Mouse (Mus musculus) mouse embryonic stem cell (cell line): ENCODE data around the gene Pea15a.

Experiments used
- in situ Hi-C, 2 experiments: fragments of 300-500 bp; cut with MboI; formaldehyde crosslinking; loops; 1 replicate in 1 of 2; 3 replicates in 1 of 2; pipeline ENCODE4 v1.14.3; 2019 to 2020; ENCODE audit warnings: low sequenced_read_pairs in 2 of 2, low pct_unique_long_range_greater_than_20kb in 1 of 2, mixed read lengths in 1 of 2; ENCODE audit not compliant: unreplicated experiment in 1 of 2

The Pea15a gene

DNA sequence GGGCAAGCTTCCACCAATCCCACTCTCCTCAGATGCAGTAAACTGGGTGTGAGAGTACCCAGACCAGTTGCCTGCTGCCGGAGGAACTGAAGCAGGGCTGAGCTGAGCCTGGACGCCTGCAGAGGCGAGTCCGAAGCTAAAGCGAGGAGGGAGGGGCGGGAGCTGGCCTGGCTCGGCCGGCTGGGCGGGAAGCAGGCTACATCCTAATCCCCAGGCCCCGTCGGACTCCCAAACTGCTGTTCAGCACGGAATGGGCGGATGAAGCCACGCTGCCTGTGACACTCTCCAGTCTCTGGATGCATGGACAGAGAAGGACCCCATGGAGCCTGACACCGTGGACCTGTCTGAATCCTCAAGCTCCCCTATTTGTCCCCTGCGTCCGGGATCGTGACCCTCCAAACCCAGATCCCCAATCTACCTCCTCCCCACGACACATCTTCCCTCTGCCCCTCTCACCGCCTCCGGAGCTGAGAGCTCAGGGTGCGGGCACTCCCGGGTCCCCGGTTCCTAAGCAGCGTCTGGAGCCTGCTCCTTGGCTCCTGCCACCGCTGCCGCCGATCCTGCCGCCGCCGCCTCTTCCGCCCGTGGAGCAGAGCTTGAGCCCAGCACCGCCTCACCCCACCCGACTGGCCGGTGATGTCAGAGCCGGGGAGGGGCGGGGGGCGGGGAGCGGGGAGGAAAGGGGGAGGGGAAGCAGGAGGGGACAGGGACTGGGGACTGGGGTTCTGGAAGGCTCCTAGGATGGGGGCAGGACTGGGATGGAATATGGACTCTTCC is at the start of gene Pea15a:
Pea15a (minus strand) TSS at position 664 of the 777 bp plus-strand sequence.
- in situ Hi-C loops: no loop called here

DNA sequence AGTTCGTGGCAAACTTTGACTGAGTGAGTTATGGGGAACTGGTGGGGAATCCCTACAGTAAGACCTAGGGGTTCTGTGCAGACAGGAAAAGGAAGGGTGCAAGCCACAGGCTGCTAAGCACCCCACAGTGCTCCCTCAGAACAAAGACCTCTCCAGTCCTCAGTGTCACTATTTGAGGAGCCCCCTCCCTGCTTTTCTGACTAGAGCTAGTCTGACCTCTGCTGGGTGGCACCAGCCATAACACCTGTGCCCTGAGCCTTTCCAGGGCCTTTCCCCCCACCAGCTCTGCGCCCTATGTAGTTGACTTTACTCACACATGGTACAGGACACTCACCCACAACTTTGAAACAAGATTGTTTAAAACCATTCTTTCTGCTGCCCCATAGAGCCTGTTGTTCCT is 41.1 kb upstream of the Pea15a start:
- in situ Hi-C loops: loop anchor here in 1 of 2 experiments (25.0 kb wide), 1 partner anchor 435 kb away; no protein-coding TSS in a partner anchor

GRCm38 (mm10) chr1:172247216-172247615 is 40.6 kb upstream of the Pea15a start:
- in situ Hi-C loops: loop anchor here in 1 of 2 experiments (25.0 kb wide), 1 partner anchor 435 kb away; no protein-coding TSS in a partner anchor

DNA sequence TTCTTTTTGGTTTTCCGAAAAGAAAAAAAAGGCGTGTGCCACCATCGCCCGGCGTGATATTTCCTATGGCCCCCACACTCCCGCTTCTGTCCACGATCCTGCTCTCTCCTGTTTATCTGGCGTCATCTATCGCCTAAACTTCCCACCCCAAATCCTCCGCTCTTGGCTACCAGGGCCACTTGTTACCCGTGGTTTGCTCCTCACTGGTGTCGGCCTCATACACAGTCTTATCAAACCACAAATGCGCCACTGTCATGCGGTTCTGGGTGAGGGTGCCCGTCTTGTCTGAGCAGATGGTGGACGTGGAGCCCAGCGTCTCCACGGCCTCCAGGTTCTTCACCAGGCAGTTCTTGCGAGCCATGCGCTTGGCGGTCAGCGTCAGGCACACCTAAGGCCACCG is 38.0 kb upstream of the Pea15a start:
- in situ Hi-C loops: loop anchor here in 1 of 2 experiments (25.0 kb wide), 1 partner anchor 432 kb away; no protein-coding TSS in a partner anchor

GRCm38 (mm10) chr1:172243547-172244205 is 37.1 kb upstream of the Pea15a start:
- in situ Hi-C loops: loop anchor here in 1 of 2 experiments (25.0 kb wide), 1 partner anchor 431 kb away; no protein-coding TSS in a partner anchor

GRCm38 (mm10) chr1:172242401-172242800 is 35.8 kb upstream of the Pea15a start:
- in situ Hi-C loops: loop anchor here in 1 of 2 experiments (25.0 kb wide), 1 partner anchor 430 kb away; no protein-coding TSS in a partner anchor

- in situ Hi-C loops: loop anchor here in 1 of 2 experiments (25.0 kb wide), 1 partner anchor 429 kb away; no protein-coding TSS in a partner anchor
Observed at GRCm38 (mm10) chr1:172240945-172241708, 34.5 kb upstream of the Pea15a start.

- in situ Hi-C loops: loop anchor here in 1 of 2 experiments (25.0 kb wide), 1 partner anchor 417 kb away; no protein-coding TSS in a partner anchor
Observed at GRCm38 (mm10) chr1:172229215-172229614, 22.6 kb upstream of the Pea15a start.

GRCm38 (mm10) chr1:172228209-172228608 is 21.6 kb upstream of the Pea15a start:
- in situ Hi-C loops: loop anchor here in 1 of 2 experiments (25.0 kb wide), 1 partner anchor 416 kb away; no protein-coding TSS in a partner anchor

DNA sequence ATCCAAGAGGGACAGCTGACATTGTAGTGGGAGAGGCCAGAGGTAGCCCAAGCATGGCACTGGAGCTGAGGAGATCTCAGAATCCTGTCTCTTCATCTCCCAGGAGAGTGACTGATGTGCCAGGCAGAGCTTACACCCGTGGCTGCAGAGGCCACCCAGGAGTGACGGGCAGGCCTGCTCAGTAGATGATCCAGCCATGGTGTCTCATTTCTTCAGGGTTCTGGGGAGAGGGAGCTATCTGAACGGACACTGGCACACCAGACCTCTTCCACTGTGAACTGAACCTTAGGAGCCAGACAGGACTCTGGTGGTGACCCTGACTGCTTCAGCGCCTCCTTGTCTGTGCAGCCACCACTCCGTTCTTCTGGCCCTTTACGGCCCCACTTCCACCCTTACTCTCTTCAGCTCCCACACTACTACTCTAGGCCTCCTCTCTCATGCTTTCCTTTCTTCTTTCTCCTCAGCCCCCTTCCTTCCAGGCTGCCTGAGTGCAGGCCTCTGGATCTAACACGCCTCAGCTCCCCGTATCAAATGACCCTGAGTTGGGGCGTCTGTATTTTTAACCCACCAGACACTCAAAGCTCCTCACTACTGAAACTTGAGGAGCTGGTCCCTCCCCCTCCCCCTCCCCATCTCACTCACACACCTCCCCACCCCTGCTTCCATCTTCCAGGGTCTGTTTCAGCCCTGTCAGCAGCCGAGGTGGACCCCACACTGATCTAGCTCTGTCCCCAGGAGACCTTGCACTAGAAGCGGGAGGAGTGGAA is 14.9 kb upstream of the Pea15a start:
- in situ Hi-C loops: no loop called here

DNA sequence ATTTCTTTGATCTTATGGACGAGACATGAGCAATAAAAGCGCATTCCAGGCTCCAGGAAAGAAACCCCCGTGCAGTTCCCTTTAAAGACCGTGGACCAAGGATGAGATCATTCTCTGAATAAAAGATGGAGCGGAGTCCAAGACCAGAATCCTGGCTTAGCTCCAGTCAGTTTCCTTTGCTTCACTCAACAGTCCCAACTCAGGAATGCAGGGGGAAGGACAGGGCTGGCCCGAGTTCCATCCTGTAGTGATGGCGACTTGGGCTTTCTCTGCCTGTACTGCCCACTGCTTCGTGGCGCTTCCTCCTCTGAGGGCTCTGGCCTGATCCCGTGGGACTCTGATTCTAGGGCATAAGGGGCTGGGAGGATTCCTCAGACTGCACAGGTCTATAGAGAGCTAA is 13.8 kb upstream of the Pea15a start:
- in situ Hi-C loops: no loop called here

DNA sequence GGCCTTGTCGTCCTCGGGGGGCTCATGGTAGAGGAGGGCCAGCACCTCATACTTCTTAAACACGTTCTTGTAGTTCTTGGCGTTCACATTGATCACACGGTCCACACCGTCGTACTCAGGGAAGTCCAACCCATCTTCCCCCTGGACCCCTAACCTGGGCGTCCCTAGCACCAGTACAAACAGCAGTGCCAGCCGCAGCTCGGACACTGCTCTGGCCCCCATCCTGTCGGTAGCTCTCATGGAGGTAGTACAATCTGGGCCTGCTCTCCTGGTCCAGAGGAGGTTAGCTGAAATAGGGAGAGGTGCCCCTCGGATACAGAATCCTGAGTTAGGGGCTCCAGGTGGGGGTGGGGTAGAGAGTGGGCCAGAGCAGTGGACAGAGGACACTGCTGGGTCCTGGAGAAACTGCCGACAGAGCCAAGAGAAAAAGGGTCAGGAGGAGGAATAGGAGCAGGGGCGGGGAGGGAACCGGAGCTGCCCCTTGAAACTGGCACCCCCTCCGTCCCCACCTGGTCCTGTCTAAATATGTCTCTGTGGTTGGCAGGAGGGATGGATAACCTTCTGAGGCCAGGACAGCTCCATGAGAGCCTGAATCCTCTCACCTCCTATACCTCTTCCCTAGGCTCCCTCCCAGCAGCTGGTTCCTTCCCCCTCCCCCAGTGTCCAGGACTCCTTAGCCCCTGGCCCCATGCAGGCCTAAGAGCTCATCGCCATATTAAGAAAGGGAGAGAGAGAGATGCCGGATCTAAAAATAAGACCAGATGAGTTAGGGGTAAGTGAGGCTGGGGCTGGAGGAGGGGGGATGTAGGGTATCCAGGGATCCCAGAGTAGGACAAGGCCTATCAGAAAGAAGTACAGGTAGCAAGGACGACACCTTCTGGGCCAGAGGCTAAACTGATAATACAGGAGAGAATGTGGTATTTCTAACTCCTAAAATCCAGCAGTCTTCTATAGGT is 13.1 kb upstream of the Pea15a start, which contains the start of gene Casq1:
Casq1 (minus strand) TSS at position 418 of the 956 bp plus-strand sequence.
- in situ Hi-C loops: no loop called here

GRCm38 (mm10) chr1:172218164-172218910 is 11.7 kb upstream of the Pea15a start:
- in situ Hi-C loops: no loop called here

- in situ Hi-C loops: no loop called here
Observed at GRCm38 (mm10) chr1:172217148-172217547, 10.5 kb upstream of the Pea15a start.

DNA sequence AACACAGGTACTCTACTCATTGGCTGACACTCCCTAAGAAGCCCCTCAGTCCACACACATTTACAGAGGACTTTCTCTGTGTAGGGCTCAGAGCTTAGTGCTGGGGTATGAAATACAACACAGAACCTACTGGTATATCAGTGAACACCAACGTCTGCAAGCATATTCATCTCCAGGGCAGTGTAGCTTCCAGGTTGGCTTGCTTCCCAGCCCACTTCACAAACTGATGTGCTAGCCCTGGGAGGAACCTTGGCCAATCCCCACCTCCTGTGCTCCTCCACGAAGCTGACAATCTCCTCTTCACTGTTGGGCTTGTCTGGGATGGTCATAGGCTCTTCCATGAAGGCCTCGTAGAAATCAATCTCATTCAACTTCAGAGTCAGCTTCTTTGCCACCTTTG is 8.1 kb upstream of the Pea15a start:
- in situ Hi-C loops: no loop called here

GRCm38 (mm10) chr1:172213771-172214170 is 7.2 kb upstream of the Pea15a start:
- in situ Hi-C loops: no loop called here
